Mouse (Mus musculus) lung, adult 2 months (tissue): Measurements from ENCODE around the gene Myo3b. TPM values are rescaled to one million over a fixed set of nuclear protein-coding genes. Genes with fewer than 3 reads are reported as not detected.
"Not testable (repeated sequence)": the region's sequence is repeated elsewhere in the genome, so short reads cannot be mapped to it uniquely, and the experiment has no call there.

Experiments used
- DNase-seq: peaks from one replicate; pipeline ENCODE4 v3.0.0; 2022
- H3K4me1 ChIP-seq: fragments of 200-500 bp; 2 replicates; pipeline ENCODE4 v1.6.1; 2011; ENCODE audit warnings: low read length; ENCODE audit not compliant: control insufficient read depth, insufficient read depth
- H3K4me3 ChIP-seq: fragments of 200-500 bp; replicated peaks from 2 replicates; pipeline ENCODE3; 2011; ENCODE audit warnings: low read depth, mild to moderate bottlenecking, control low read depth, low read length; ENCODE audit errors: extremely low read depth
- CTCF ChIP-seq: fragments of 200-500 bp; IDR thresholded peaks from 2 replicates; pipeline ENCODE4 v1.5.1; 2011; ENCODE audit warnings: mild to moderate bottlenecking, low read length, control low read depth; ENCODE audit not compliant: insufficient read depth
- POLR2A ChIP-seq: fragments of 200-500 bp; IDR thresholded peaks from 2 replicates; pipeline ENCODE4 v1.6.1; 2011; ENCODE audit warnings: low read depth, mild to moderate bottlenecking, control low read depth, low read length, borderline replicate concordance; ENCODE audit errors: extremely low read depth
- WGBS: fragments of 180-500 bp; shearing (Covaris S2); methylation state at CpG from one replicate; pipeline ENCODE4 v1.1.7; 2018; 5-methylcytosine and 5-hydroxymethylcytosine counted together
- polyA plus RNA-seq: library from polyadenylated mRNA; depleted of rRNA; stranded (reverse); fragments of >200 nt; gene quantifications from 2 replicates; pipeline ENCODE4 v1.2.3, GENCODE M21; 2012; rRNA removed

Myo3b gene
- polyA plus RNA-seq, result 0.19 and 0.23 TPM in 2 replicates

- TF ChIP-seq POLR2A (no peak), CTCF (no peak)
- Histone ChIP-seq H3K4me3 (no peak within 1 kb of the TSS), H3K4me1 (no peaks in the 10 kb centered on the region)
- DNase-seq, result no peak
- 35% methylated on average over 7 of the region's 7 CpGs for WGBS
Measured at GRCm38 (mm10) chr2:70038752-70039151, at the start of gene Myo3b. Gene Myo3b (plus strand): TSS chr2:70039126.

- H3K4me3 ChIP-seq, result no peak overlapping the region
- no peak for TF ChIP-seq CTCF
- no peak for DNase-seq
- 87% methylated on average over 6 of the region's 6 CpGs for WGBS
- H3K4me1 ChIP-seq, result peaks cover under 1% of the 10 kb centered on the region
Measured at GRCm38 (mm10) chr2:69989224-69989623, 49.7 kb upstream of the Myo3b start.

- WGBS, result 63% methylated on average over 2 of the region's 2 CpGs
- peaks cover 2% of the 10 kb centered on the region for H3K4me1 ChIP-seq
- no peak for DNase-seq
- peak; percentile 35; the same call in 1 of the 2 replicates for TF ChIP-seq CTCF
- no peak for TF ChIP-seq POLR2A
- no peak overlapping the region for H3K4me3 ChIP-seq
Measured at GRCm38 (mm10) chr2:69990647-69991046, 48.3 kb upstream of the Myo3b start.

GRCm38 (mm10) chr2:69994082-69994736 is 44.7 kb upstream of the Myo3b start:
- DNase-seq, H3K4me1 ChIP-seq, H3K4me3 ChIP-seq: not testable (repeated sequence)
- WGBS, result 48% methylated on average over 3 of the region's 3 CpGs

- no peak for DNase-seq
- no peak for TF ChIP-seq POLR2A
- TF ChIP-seq CTCF, result no peak
- Histone ChIP-seq H3K4me1 (peaks cover 2% of the 10 kb centered on the region), H3K4me3 (no peak overlapping the region)
- WGBS, result 28% methylated on average over 2 of the region's 2 CpGs
Measured at GRCm38 (mm10) chr2:69994779-69995178, 44.1 kb upstream of the Myo3b start.

GRCm38 (mm10) chr2:69999097-69999770 is 39.7 kb upstream of the Myo3b start:
- no peak for DNase-seq
- Histone ChIP-seq H3K4me3 (no peak overlapping the region), H3K4me1 (peaks cover 2% of the 10 kb centered on the region)
- TF ChIP-seq CTCF (no peak), POLR2A (no peak)
- WGBS, result 90% methylated on average over 7 of the region's 7 CpGs

- Histone ChIP-seq H3K4me1 (no peaks in the 10 kb centered on the region; the same call in 1 of the 2 replicates), H3K4me3 (no peak overlapping the region)
- TF ChIP-seq POLR2A (no peak), CTCF (no peak)
- DNase-seq, result no peak
- 92% methylated on average over 6 of the region's 6 CpGs for WGBS
Measured at GRCm38 (mm10) chr2:70000316-70000715, 38.6 kb upstream of the Myo3b start.

GRCm38 (mm10) chr2:70006492-70006891 is 32.4 kb upstream of the Myo3b start:
- no peaks in the 10 kb centered on the region; the same call in 1 of the 2 replicates for H3K4me1 ChIP-seq
- DNase-seq, result no peak
- no peak for TF ChIP-seq CTCF
- no peak for TF ChIP-seq POLR2A
- 95% methylated on average over 2 of the region's 2 CpGs for WGBS
- no peak overlapping the region for H3K4me3 ChIP-seq

- WGBS, result 76% methylated on average over 8 of the region's 8 CpGs
- no peak for TF ChIP-seq CTCF
- Histone ChIP-seq H3K4me3 (no peak overlapping the region), H3K4me1 (peaks cover 4% of the 10 kb centered on the region)
- DNase-seq, result peak; percentile 60
Measured at GRCm38 (mm10) chr2:70012941-70013340, 26.0 kb upstream of the Myo3b start.

- no peak for DNase-seq
- 25% methylated on average over 6 of the region's 6 CpGs for WGBS
- Histone ChIP-seq H3K4me1 (no peaks in the 10 kb centered on the region), H3K4me3 (no peak overlapping the region)
- TF ChIP-seq CTCF (no peak), POLR2A (no peak)
Measured at GRCm38 (mm10) chr2:70018236-70018635, 20.7 kb upstream of the Myo3b start.
